Comparison of ENCODE assay signal across 23 mouse cellular contexts in genomic region chr2:50578278-50579043, GRCm38 (mm10).
DNase-seq lines count a peak whose midpoint lies in the region; ATAC-seq and TF ChIP-seq lines count a peak whose summit lies in the region.
"Had no signal": no experiment of that assay in that cellular context is flagged by ENCODE, and none has a peak within 500 bp of the region (broad histone marks: within the 10 kb centered on the region; RNA-seq: fewer than 3 reads in every experiment).

No protein-coding gene starts in this region.

- H3K9me3 ChIP-seq in heart, embryonic 10.5 days = no peaks in the 10 kb centered on the region
- no peaks in the 10 kb centered on the region for H3K9me3 ChIP-seq in lung, embryonic 14.5 days (ENCODE audit: low read depth, low read length)
- no peaks in the 10 kb centered on the region for H3K9me3 ChIP-seq in forebrain, postnatal 0 days (ENCODE audit: low read length)
- H3K9me3 ChIP-seq: forebrain, embryonic 12.5 days; heart, embryonic 13.5 days; kidney, embryonic 15.5 days; neural tube, embryonic 13.5 days had no signal

- H3K4me3 ChIP-seq in heart, embryonic 10.5 days = no peak overlapping the region
- no peak overlapping the region for H3K4me3 ChIP-seq in lung, embryonic 14.5 days (ENCODE audit: low read depth, low read length)
- H3K4me3 ChIP-seq in lung, adult 2 months (replicated peaks; ENCODE audit: extremely low read depth, low read depth, low read length) = no peak overlapping the region
- no peak overlapping the region for H3K4me3 ChIP-seq in forebrain, postnatal 0 days (ENCODE audit: low read depth, low read length)
- H3K4me3 ChIP-seq: forebrain, embryonic 12.5 days; heart, embryonic 13.5 days; kidney, embryonic 15.5 days; layer of hippocampus, adult 2 months; megakaryocyte, embryonic 14.5 days; neural tube, embryonic 13.5 days had no signal

- no peak overlapping the region for H3K27ac ChIP-seq in heart, embryonic 10.5 days
- peak overlapping the region; percentile 27; the same call in 1 of the 2 replicates for H3K27ac ChIP-seq in lung, embryonic 14.5 days (ENCODE audit: low read depth)
- no peak overlapping the region for H3K27ac ChIP-seq in forebrain, postnatal 0 days (ENCODE audit: low read depth, low read length)
- H3K27ac ChIP-seq: forebrain, embryonic 12.5 days; heart, embryonic 13.5 days; kidney, embryonic 15.5 days; layer of hippocampus, adult 2 months; neural tube, embryonic 13.5 days had no signal

- no peak; the same call in 1 of the 2 replicates for ATAC-seq in lung, embryonic 14.5 days (ENCODE audit: insufficient read depth)
- ATAC-seq in forebrain, postnatal 0 days = no peak
- ATAC-seq: hindbrain, embryonic 16.5 days; intestine, postnatal 0 days had no signal

- no peak overlapping the region for H3K9ac ChIP-seq in lung, embryonic 14.5 days
- no peak overlapping the region for H3K9ac ChIP-seq in forebrain, postnatal 0 days
- H3K9ac ChIP-seq: forebrain, embryonic 12.5 days; heart, embryonic 13.5 days; kidney, embryonic 15.5 days; neural tube, embryonic 13.5 days had no signal

- TF ChIP-seq POLR2A in lung, adult 2 months (IDR thresholded peaks at IDR 0.05; ENCODE audit: borderline replicate concordance, extremely low read depth, low read depth, low read length) = no peak

- no peak for TF ChIP-seq CTCF in lung, embryonic 14.5 days (IDR thresholded peaks at IDR 0.05; ENCODE audit: low read depth)
- TF ChIP-seq CTCF in lung, adult 2 months (IDR thresholded peaks at IDR 0.05; ENCODE audit: insufficient read depth, low read length) = no peak
- TF ChIP-seq CTCF in forebrain, postnatal 0 days (IDR thresholded peaks at IDR 0.05; ENCODE audit: low read depth) = no peak

- H3K4me1 ChIP-seq in heart, embryonic 10.5 days = no peaks in the 10 kb centered on the region
- H3K4me1 ChIP-seq in lung, embryonic 14.5 days (ENCODE audit: insufficient read depth) = no peaks in the 10 kb centered on the region; the same call in 1 of the 2 replicates
- no peaks in the 10 kb centered on the region for H3K4me1 ChIP-seq in lung, adult 2 months (ENCODE audit: control insufficient read depth, insufficient read depth, low read length)
- no peaks in the 10 kb centered on the region for H3K4me1 ChIP-seq in forebrain, postnatal 0 days (ENCODE audit: insufficient read depth)
- H3K4me1 ChIP-seq: forebrain, embryonic 12.5 days; kidney, embryonic 15.5 days; megakaryocyte, embryonic 14.5 days; neural tube, embryonic 13.5 days had no signal

- H3K27me3 ChIP-seq in heart, embryonic 10.5 days (ENCODE audit: insufficient read depth, poor library complexity, severe bottlenecking) = no peaks in the 10 kb centered on the region
- H3K27me3 ChIP-seq in lung, embryonic 14.5 days (ENCODE audit: insufficient read depth, low read length) = no peaks in the 10 kb centered on the region
- no peaks in the 10 kb centered on the region for H3K27me3 ChIP-seq in forebrain, postnatal 0 days (ENCODE audit: insufficient read depth, low read length)
- H3K27me3 ChIP-seq: forebrain, embryonic 12.5 days; heart, embryonic 13.5 days; kidney, embryonic 15.5 days; megakaryocyte, embryonic 14.5 days; neural tube, embryonic 13.5 days had no signal

- DNase-seq in heart, adult 11 months = peak; percentile 90
- no peak for DNase-seq in heart, embryonic 10.5 days (ENCODE audit: low spot score)
- DNase-seq in lung, embryonic 14.5 days = peak; percentile 75
- no peak for DNase-seq in lung, adult 2 months
- peak; percentile 36 for DNase-seq in fat pad, adult 2 months (ENCODE audit: extremely low read depth, low read depth, low spot score)
- DNase-seq in heart, postnatal 4 days = peak; percentile 9
- DNase-seq in forebrain, postnatal 0 days = no peak
- DNase-seq: adrenal gland, postnatal 36 days; cerebellum, adult 2 months; cerebellum, postnatal 36 days; lung, postnatal 14 days; midbrain, embryonic 14.5 days; spleen, adult 18-20 months; thymus, adult 2 months had no signal

- H3K36me3 ChIP-seq in heart, embryonic 10.5 days = no peaks in the 10 kb centered on the region
- H3K36me3 ChIP-seq in lung, embryonic 14.5 days (ENCODE audit: insufficient read depth) = no peaks in the 10 kb centered on the region
- H3K36me3 ChIP-seq in forebrain, postnatal 0 days (ENCODE audit: insufficient read depth) = no peaks in the 10 kb centered on the region
- H3K36me3 ChIP-seq: forebrain, embryonic 12.5 days; heart, embryonic 13.5 days; kidney, embryonic 15.5 days; neural tube, embryonic 13.5 days had no signal

- WGBS in heart, embryonic 10.5 days = 76% methylated on average over 6 of the region's 6 CpGs
- 38% methylated on average over 6 of the region's 6 CpGs for WGBS in lung, embryonic 14.5 days
- WGBS in lung, adult 2 months = 58% methylated on average over 6 of the region's 6 CpGs
- WGBS in forebrain, postnatal 0 days = 64% methylated on average over 6 of the region's 6 CpGs

- H3K4me2 ChIP-seq in lung, embryonic 14.5 days = no peak overlapping the region
- H3K4me2 ChIP-seq in forebrain, postnatal 0 days (ENCODE audit: low read depth) = no peak overlapping the region
- H3K4me2 ChIP-seq: forebrain, embryonic 12.5 days; heart, embryonic 13.5 days; kidney, embryonic 15.5 days; liver, embryonic 11.5 days; neural tube, embryonic 13.5 days had no signal

Comparison
In these comparisons a context has a peak if more than half of its experiments do, and no peak if none do; other contexts are left out.
1. DNase-seq: peak in heart, adult 11 months (single experiment), lung, embryonic 14.5 days (single experiment), fat pad, adult 2 months (single experiment) and heart, postnatal 4 days (single experiment); none in heart, embryonic 10.5 days (single experiment), lung, adult 2 months (single experiment) and forebrain, postnatal 0 days (single experiment).